Mouse (Mus musculus) right cerebral cortex, adult 2 months (tissue): ENCODE measurements around the gene Ssbp2.
A peak's percentile ranks its signal among the peaks of the same experiment; 100 is the strongest.

ENCODE experiments used
- DNase-seq, 2 experiments: peaks; one replicate each; pipeline ENCODE4 v3.0.0; 2021 to 2022; ENCODE audit warnings: low spot score in 2 of 2

The Ssbp2 gene

GRCm38 (mm10) chr13:91725130-91725529 lies 265.0 kb downstream of the Ssbp2 start:
- DNase-seq: no peak

GRCm38 (mm10) chr13:91727899-91728298 lies 267.8 kb downstream of the Ssbp2 start:
- DNase-seq: no peak

GRCm38 (mm10) chr13:91737191-91737590 lies 277.1 kb downstream of the Ssbp2 start:
- DNase-seq: no peak

GRCm38 (mm10) chr13:91740851-91741250 lies 280.8 kb downstream of the Ssbp2 start:
- no peak for DNase-seq

- DNase-seq: peak; percentile 43 to 47
Measured at GRCm38 (mm10) chr13:91741280-91742047, 281.4 kb downstream of the Ssbp2 start, which contains the start of gene Acot12. Gene Acot12 (plus strand): TSS chr13:91741512.

GRCm38 (mm10) chr13:91743180-91743579 lies 283.1 kb downstream of the Ssbp2 start:
- no peak for DNase-seq

GRCm38 (mm10) chr13:91746470-91746869 lies 286.4 kb downstream of the Ssbp2 start:
- DNase-seq: no peak

- no peak for DNase-seq
Measured at GRCm38 (mm10) chr13:91748401-91748800, 288.3 kb downstream of the Ssbp2 start.

- DNase-seq: no peak
Measured at GRCm38 (mm10) chr13:91749981-91750380, 289.9 kb downstream of the Ssbp2 start.
